Mouse (Mus musculus): ENCODE results near the gene Ralgps1.
A peak's percentile ranks its signal among the peaks of the same experiment; 100 is the strongest.
"Not testable (repeated sequence)": the region's sequence is repeated elsewhere in the genome, so short reads cannot be mapped to it uniquely, and the experiment has no call there.

Gene Ralgps1

GRCm38 (mm10) chr2:33360564-33360963 lies 10.7 kb downstream of the Ralgps1 start:
- no peak for DNase-seq

DNA sequence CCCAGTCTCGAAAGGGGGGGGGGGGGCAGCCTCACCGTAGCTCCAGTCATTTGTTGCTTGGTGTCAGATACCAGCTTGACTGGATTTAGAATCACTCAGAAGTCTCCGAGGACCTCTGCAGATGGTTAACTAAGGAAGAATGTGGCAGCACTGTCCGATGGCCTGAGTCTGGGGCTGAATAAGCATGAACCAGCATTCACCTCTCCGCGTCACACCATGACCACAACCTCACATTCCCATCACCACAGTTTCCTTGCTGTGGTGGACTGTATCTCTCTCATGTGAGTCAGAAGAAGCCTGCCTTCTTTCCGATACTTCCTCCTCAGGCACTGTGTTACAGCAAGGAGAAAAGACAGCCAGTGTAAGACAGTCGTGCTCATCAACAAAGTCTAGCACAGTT lies 12.1 kb downstream of the Ralgps1 start:
- DNase-seq, result no peak

DNA sequence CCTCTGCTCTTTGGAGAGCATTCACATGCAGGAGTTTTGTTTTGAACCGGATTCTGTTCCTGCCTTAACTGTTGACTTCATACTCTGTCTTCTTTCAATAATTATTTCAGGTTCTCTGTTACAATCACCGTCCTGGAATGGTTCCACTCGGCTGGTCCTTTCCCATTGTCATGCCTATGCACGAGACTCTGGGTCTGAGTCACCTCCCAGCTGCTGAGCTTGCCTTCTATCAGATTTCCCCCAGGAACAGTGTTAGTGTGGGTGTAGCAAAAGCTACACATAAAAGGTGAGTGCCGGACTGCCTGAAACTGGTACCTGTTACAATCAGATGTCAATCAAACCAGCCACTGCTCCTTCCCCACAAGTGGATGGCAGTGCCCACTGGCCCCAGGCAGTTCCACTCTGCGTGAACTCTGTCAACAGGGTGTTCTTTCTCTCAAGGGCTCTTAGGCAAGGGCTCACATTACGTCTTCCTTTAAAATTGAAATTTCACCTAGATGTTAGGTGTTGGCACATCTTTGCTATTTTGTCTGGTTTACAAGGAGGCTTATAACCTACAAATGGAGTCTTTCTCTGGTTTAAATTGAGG lies 13.9 kb downstream of the Ralgps1 start:
- DNase-seq, result no peak

DNA sequence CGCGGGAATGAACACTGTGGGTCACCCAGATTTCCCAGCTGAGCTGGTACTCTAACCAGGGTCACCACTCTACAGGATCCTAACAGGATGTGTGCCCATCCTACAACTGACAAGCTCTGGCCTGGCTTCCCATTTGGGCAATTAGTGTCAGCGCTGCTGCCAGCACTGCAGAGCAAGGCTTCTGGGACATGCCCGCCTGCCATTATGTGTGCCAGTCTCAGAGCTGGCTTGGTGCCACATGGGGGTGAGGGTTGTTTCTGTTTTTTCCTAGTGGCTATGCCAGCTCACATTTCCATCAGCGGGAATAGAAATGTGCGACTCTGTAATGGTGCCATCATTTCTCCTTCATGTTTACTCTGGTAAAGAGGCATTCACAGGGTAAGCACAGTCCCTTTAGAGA lies 15.7 kb downstream of the Ralgps1 start:
- DNase-seq, result peak; percentile 92

- peak; percentile 97 for DNase-seq
Observed at GRCm38 (mm10) chr2:33353432-33353831, 17.9 kb downstream of the Ralgps1 start.

DNA sequence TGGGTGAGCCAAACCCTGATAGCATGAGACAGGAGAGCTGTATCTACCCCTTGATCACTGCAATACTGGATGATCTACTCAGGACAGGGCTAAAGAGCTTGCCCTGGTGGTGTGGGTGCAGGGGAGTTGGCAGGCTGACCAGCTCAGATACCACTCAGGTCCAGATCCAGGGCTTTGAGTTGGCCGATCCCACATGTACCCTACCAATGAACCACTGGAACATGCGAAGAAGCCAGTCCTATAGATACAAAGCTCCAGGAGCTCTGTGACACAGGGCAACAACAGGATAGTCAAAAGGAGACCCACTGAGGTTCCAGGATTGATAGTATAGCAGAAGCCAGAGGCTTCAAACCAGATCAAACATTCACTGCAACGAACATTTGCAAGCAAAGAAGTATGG lies 19.8 kb downstream of the Ralgps1 start:
- peak; percentile 90 for DNase-seq

DNA sequence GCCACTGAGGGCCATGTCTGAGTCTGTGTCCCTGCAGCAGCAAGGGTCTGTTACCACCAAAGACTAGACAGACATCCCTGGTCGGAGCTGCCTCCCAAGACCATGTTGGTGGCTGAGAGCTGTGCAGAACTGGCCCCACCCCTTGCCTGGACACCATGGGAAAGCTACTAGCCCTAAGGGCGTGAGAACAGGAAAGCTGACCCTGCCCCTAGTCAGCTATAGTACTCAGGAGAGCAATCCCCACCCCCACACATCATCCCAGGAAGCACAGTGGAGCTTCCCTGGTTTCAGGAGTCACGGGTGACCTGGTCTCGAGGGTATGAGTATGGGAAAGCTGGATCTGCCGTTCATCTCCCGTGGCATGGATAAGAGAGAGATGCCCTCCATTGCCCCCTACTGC lies 20.4 kb downstream of the Ralgps1 start:
- DNase-seq, result peak; percentile 96

DNA sequence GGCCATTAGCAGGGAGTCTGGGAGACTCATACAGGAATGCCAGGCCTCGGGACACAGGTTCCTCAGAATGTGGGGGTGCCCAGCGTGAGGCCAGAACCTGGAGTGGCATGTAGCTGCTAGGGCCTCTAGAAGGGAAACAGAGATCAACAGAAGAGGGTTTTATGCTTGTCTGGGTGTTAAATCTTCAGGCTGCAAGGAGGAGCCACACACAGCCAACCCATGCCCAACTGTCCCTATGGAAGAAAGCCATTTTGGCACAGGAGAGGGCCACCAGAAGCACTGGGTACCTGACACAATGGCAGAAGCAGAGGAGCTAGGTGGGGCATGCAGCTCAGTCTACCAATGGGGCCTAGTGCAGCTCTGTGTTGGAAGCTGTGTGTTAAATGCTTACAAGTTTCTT lies 21.7 kb downstream of the Ralgps1 start:
- DNase-seq, result no peak

- DNase-seq, result peak; percentile 96
Observed at GRCm38 (mm10) chr2:33349081-33349480, 22.2 kb downstream of the Ralgps1 start.

GRCm38 (mm10) chr2:33348260-33348659 lies 23.0 kb downstream of the Ralgps1 start:
- DNase-seq, result no peak

DNA sequence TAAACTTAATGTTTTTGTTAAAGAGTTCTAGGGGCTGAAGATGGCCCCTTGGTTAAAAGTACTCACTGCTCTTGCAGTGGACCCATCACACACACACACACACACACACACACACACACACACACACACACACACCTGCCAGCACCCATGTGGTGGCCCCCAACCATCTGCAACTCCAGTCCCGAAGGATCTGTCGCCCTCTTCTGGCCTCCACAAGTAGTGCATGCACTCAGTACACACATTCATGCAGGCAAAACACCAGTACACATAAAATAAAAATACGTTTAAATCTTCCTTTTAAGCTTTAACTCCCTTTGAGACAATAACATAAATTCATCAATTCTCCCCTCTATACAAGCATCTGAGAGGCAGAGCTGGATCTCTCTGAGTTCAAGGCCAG lies 23.7 kb downstream of the Ralgps1 start:
- no peak for DNase-seq

DNA sequence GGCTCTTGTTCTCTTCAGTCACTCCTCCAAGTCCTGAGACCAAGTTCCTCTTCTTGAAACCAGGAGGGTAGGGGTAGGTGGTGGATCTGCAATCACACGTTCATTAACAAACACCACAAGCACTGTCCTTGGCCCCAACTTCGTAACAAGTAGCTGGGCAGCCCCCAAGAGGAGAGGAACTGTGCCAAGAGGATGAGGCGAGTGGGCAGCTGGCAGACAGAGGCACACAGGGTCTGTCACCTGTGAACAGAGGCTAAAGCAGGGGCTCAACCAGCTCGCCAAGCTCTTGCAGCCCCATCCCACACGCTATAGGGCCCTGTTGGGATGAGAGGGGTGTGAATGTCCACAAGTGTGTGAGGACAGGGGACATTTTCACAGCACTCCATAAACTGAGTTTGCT lies 24.5 kb downstream of the Ralgps1 start:
- DNase-seq, result peak; percentile 91

GRCm38 (mm10) chr2:33345956-33346355 lies 25.3 kb downstream of the Ralgps1 start:
- DNase-seq, result peak; percentile 97

DNA sequence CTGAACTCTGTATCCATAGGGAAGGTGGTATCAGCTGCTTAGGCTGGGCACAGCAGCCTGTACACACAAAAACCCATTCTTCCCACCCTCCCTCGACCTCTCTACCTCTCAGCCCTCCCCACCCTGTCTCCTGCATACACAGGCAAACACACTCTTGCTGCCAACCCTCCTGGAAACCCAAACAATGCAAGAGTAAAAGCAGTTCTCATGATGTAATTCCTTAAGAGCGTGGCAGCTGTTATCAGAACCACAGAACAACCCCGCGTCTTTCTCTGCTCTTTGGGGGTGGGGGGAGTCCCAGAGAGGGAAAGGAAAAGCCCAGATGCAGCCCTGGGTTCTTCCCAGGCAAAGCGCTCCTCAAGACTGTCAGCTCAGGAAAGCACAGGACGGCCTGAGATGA lies 25.8 kb downstream of the Ralgps1 start:
- DNase-seq, result peak; percentile 93

- no peak for DNase-seq
Observed at GRCm38 (mm10) chr2:33343413-33343812, 27.9 kb downstream of the Ralgps1 start.

- DNase-seq, result no peak
Observed at GRCm38 (mm10) chr2:33342148-33342547, 29.1 kb downstream of the Ralgps1 start.

DNA sequence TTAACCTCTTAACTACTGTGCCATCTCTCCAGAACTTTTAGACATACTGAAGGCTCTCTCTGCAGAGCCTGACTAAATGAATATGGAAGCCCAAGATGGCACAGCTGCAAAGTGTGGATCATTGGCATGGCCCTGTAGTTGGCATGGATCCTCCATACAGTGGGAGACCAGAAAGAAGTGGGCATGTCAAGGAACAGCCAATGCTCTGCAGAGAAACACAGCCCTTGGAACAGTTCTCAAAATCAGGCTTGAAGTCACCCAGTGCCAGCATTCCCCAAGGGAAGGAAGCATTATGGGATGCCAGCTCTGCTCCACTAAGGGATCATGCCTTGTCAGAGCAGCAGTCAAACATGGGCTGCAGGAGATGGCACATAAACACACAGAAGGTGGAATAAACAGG lies 35.5 kb downstream of the Ralgps1 start:
- no peak for DNase-seq

DNA sequence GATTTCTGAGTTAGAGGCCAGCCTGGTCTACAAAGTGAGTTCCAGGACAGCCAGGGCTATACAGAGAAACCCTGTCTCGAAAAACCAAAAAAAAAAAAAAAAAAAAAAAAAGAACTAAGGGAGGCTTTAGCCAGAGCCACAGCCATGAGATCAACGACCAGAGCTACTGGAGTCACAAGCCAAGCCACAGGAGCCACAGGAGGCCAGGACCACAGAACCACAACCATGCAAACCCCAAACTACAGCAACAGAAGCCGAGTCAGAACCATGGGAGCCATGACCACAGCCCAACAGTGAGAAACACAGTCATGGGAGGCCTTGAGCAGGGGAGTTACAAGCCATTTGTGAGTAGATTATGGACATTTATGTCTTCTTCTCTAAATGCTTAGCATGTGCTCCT lies 41.7 kb downstream of the Ralgps1 start:
- no peak for DNase-seq

DNA sequence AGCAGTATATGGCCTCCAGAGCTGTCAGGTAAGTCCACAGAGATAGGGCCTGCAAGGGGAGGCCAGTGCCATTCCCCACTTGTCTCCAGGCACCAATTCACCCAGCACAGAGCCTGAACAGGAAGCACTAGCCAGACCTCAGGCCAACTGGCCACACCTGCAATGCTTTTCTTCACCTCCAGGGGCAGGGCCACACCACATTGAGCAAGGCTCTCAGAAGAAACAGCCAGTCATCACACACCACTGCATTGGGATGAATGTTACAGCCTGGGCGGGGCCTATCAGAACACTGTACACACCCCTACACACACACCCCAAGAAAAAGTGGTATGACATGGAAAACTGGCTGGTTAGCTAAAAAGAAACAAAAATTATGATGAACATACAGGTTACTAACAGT lies 42.3 kb downstream of the Ralgps1 start:
- peak; percentile 90 for DNase-seq

GRCm38 (mm10) chr2:33325359-33325758 lies 45.9 kb downstream of the Ralgps1 start:
- DNase-seq, result no peak

- DNase-seq, result peak; percentile 98
Observed at GRCm38 (mm10) chr2:33323799-33324595, 47.3 kb downstream of the Ralgps1 start.

DNA sequence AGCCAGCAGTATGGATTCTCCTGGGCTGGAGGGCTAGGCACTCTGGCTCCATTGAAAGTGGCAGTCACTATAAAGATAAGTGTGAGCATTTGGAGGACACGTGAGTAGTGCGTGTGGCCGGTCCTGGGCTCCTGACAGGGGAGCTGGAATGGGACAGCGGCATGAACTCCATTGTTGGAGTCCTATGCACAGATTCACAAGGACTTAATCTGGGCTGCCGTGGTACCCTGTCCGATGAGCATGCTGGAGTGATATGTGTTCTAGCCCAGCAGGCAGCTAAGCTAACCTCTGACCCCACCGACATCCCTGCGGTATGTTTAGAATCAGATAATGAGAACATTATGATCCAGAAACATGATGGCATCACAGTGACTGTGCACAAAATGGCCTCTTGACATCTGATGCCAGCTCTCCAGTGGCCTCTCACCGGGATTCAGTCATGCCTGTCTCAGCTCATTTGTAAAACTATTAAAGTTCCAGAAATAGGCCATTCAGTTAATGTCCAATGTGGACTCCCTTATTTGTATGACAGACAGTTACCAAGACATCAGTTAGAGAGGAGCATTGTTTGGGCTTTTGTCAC lies 48.2 kb downstream of the Ralgps1 start:
- not testable (repeated sequence) for DNase-seq

DNA sequence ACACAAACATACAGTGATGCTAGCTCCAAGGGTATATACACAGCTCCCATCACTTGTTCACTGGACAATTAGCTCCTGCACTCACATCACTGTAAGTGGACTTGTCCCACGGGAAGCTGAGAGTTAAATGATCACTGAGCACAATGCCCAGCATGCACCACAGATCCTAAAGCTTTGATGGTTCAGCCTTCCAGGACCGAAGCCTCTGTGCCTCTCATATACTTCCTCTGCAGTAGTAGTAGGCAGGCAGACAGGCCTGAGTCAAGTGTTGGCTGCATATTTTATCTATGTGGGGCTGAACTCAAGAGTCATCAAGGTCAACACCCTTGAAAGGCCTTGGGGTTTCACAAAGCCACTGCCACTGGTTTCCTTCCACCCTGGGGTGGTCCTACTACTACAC lies 49.6 kb downstream of the Ralgps1 start:
- DNase-seq, result no peak

- DNase-seq, result peak; percentile 83
Observed at GRCm38 (mm10) chr2:33321031-33321430, 50.3 kb downstream of the Ralgps1 start.

Data from heart, adult 11 months (tissue).